Mouse (Mus musculus) kidney, adult 10 weeks (tissue): ENCODE measurements around the gene Ddx60. TPM values are rescaled to one million over a fixed set of nuclear protein-coding genes. Genes with fewer than 3 reads are reported as not detected.

Experiments
- polyA plus RNA-seq: library from polyadenylated mRNA; stranded (reverse); fragments of 350-450 nt; fragmentation: Illumina TruSeq; extraction: RNeasy Lipid Tissue Mini Kit (QIAGEN cat#74804); gene quantifications from one replicate; pipeline ENCODE4 v1.2.3, GENCODE M21; 2014; ENCODE audit warnings: low read depth, low replicate concordance

Ddx60 gene
- 1.8 TPM for polyA plus RNA-seq

GRCm38 (mm10) chr8:61927777-61928494 lies at the start of gene Ddx60:
Ddx60 (plus strand) TSS chr8:61928087.

GRCm38 (mm10) chr8:61902521-61902920 lies 25.4 kb upstream of the Ddx60 start, which contains the start of gene Palld:
Palld (minus strand) TSS chr8:61902690.

Other genes with a start within 250 kb of the Ddx60 start
- 49.2 TPM for gene Palld, start 25.4 kb upstream of the Ddx60 start, polyA plus RNA-seq
- gene Anxa10, start 195.1 kb downstream of the Ddx60 start, polyA plus RNA-seq = not detected